Mouse (Mus musculus): ENCODE measurements around the gene Dnajb12. TPM values are rescaled to one million over a fixed set of nuclear protein-coding genes. Genes with fewer than 3 reads are reported as not detected.

The Dnajb12 gene
- polyA plus RNA-seq, 1 experiment from 2014 or later: 29.8 TPM

DNA sequence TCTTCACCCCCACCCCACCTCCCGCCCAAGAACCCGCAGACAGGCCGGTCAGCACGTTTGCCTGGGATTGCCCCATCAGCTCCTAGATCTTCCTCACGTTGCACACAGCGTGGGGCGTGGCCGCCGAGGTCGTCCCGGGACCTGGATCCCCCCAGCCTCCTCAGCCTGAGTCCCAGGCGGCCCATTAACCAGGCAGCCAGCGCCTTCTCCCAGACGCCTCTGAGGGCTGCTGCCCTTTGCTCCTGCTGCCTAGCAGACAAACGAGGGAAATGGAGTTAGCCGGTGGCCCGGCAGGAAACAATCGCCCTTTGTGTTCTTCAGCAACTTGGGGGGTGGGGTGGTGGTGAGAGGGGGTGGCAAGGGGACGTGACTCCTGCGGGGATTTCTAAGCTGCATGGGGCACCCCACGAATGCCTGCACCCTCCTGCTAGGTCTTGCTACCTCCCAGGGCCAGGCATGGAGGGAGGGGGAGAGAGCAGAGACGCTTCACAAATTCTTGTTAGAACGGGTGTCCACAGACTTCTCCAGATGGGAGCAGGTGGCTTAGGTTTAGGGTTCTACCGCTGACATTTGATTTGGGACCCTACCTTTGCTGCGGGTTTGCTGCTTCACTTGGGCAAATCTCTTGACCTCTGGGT lies 32.3 kb downstream of the Dnajb12 start:
- H3K27me3 ChIP-seq (ENCODE audit: control insufficient read depth, insufficient read depth, low read length): no peaks in the 10 kb centered on the region
- peak overlapping the region; percentile 26 for H3K4me2 ChIP-seq (replicated peaks; ENCODE audit: low read depth, low read length)
- 5% methylated on average over 25 of the region's 25 CpGs for WGBS
- no peak for ATAC-seq (ENCODE audit: insufficient number of reproducible peaks, insufficient read depth, low FRiP score, low read depth)
- no peak overlapping the region; the same call in 1 of the 2 replicates for H3K9ac ChIP-seq (replicated peaks; ENCODE audit: low read depth, low read length)
- H3K9me3 ChIP-seq (ENCODE audit: control insufficient read depth, low read depth, low read length): no peaks in the 10 kb centered on the region
- H3K27ac ChIP-seq (ENCODE audit: low read length): no peak overlapping the region; the same call in 1 of the 2 replicates
- peaks cover 46% of the 10 kb centered on the region for H3K4me1 ChIP-seq (ENCODE audit: control insufficient read depth, insufficient read depth, low read length)
- H3K36me3 ChIP-seq (ENCODE audit: control insufficient read depth, insufficient read depth, low read length): no peaks in the 10 kb centered on the region
- H3K4me3 ChIP-seq (ENCODE audit: low read depth, low read length): no peak overlapping the region

DNA sequence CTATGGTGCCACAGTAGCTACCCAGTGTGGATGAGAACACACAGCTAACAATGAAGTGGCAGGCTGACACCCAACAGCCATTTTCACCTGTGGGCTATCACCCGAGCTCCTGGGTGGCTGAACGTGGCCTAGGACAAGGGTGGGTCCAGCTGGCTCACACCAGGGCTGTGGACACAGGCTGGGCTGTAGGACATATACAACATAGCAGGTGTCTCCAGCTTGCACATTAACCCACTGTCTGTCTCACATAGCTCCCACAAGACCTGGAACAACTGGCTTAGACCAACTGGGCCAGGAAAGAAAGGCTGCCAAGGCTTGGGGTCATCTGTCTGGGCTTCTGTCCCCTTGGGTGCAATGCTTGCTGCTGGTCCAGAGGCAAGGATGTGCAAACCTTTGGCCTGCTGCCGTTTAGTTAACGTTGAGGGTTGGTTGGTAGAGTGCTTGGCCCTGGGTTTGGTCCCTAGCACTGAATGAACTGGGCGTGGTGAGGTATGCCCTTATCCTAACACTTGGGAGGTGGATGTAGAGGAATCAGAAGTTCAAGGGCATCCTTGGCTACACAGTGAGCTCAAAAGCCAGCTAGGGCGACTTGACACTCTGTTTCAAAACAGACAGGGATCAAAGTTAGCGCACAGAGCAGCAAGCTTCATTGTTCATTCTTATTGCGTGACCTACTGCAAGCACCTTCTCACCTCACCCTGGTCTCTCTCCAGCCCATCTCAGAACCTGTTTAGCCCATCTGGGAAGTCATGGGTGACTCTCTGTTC lies 36.0 kb downstream of the Dnajb12 start:
- no peak for ATAC-seq (ENCODE audit: insufficient number of reproducible peaks, insufficient read depth, low FRiP score, low read depth)
- Histone ChIP-seq H3K27ac (ENCODE audit: low read length) (peak overlapping the region; percentile 73; the same call in 1 of the 2 replicates), H3K4me1 (ENCODE audit: control insufficient read depth, insufficient read depth, low read length) (peaks cover 35% of the 10 kb centered on the region), H3K36me3 (ENCODE audit: control insufficient read depth, insufficient read depth, low read length) (no peaks in the 10 kb centered on the region), H3K4me2 (replicated peaks; ENCODE audit: low read depth, low read length) (no peak overlapping the region), H3K9ac (replicated peaks; ENCODE audit: low read depth, low read length) (no peak overlapping the region), H3K4me3 (ENCODE audit: low read depth, low read length) (no peak overlapping the region), H3K9me3 (ENCODE audit: control insufficient read depth, low read depth, low read length) (no peaks in the 10 kb centered on the region), H3K27me3 (ENCODE audit: control insufficient read depth, insufficient read depth, low read length) (no peaks in the 10 kb centered on the region)
- WGBS: 86% methylated on average over 8 of the region's 8 CpGs

DNA sequence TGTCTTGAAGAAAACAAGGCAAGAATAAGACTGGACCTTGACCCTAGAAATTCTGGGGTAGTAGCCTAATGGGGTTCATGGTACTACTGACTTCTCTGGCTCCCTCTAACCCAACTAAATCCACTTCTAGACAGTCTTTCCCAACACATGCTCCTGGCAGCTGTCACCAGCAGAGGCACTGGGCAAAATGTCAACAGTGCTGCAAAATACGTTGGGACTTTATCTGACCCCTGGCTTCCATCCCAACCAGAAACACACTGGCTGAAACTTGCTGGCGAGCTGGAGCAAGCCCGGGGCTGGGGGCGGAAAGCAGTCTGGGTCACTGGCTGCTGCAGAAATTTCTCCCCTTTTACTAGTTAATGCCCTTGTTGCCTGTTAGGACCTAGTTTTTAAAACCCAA lies 36.8 kb downstream of the Dnajb12 start:
- Histone ChIP-seq H3K36me3 (ENCODE audit: control insufficient read depth, insufficient read depth, low read length) (no peaks in the 10 kb centered on the region), H3K4me1 (ENCODE audit: control insufficient read depth, insufficient read depth, low read length) (peaks cover 36% of the 10 kb centered on the region), H3K27me3 (ENCODE audit: control insufficient read depth, insufficient read depth, low read length) (no peaks in the 10 kb centered on the region), H3K4me2 (replicated peaks; ENCODE audit: low read depth, low read length) (peak overlapping the region; percentile 46), H3K27ac (ENCODE audit: low read length) (peak overlapping the region; percentile 73; the same call in 1 of the 2 replicates), H3K4me3 (ENCODE audit: low read depth, low read length) (peak overlapping the region; percentile 11; the same call in 1 of the 2 replicates), H3K9me3 (ENCODE audit: control insufficient read depth, low read depth, low read length) (no peaks in the 10 kb centered on the region), H3K9ac (replicated peaks; ENCODE audit: low read depth, low read length) (no peak overlapping the region; the same call in 1 of the 2 replicates)
- WGBS: 7% methylated on average over 4 of the region's 4 CpGs
- no peak for ATAC-seq (ENCODE audit: insufficient number of reproducible peaks, insufficient read depth, low FRiP score, low read depth)

- Histone ChIP-seq H3K27me3 (ENCODE audit: control insufficient read depth, insufficient read depth, low read length) (no peaks in the 10 kb centered on the region), H3K36me3 (ENCODE audit: control insufficient read depth, insufficient read depth, low read length) (no peaks in the 10 kb centered on the region), H3K4me1 (ENCODE audit: control insufficient read depth, insufficient read depth, low read length) (peaks cover 36% of the 10 kb centered on the region), H3K9ac (replicated peaks; ENCODE audit: low read depth, low read length) (no peak overlapping the region; the same call in 1 of the 2 replicates), H3K4me3 (ENCODE audit: low read depth, low read length) (peak overlapping the region; percentile 11; the same call in 1 of the 2 replicates), H3K27ac (ENCODE audit: low read length) (peak overlapping the region; percentile 73), H3K4me2 (replicated peaks; ENCODE audit: low read depth, low read length) (peak overlapping the region; percentile 46), H3K9me3 (ENCODE audit: control insufficient read depth, low read depth, low read length) (no peaks in the 10 kb centered on the region)
- peak; percentile 85 for ATAC-seq (ENCODE audit: insufficient number of reproducible peaks, insufficient read depth, low FRiP score, low read depth)
- 1% methylated on average over 10 of the region's 10 CpGs for WGBS
Measured at GRCm38 (mm10) chr10:59916649-59917048, 37.3 kb downstream of the Dnajb12 start.

- H3K9me3 ChIP-seq (ENCODE audit: control insufficient read depth, low read depth, low read length): no peaks in the 10 kb centered on the region
- no peak overlapping the region for H3K4me2 ChIP-seq (replicated peaks; ENCODE audit: low read depth, low read length)
- ATAC-seq (ENCODE audit: insufficient number of reproducible peaks, insufficient read depth, low FRiP score, low read depth): no peak
- peaks cover 39% of the 10 kb centered on the region for H3K4me1 ChIP-seq (ENCODE audit: control insufficient read depth, insufficient read depth, low read length)
- WGBS: 92% methylated on average over 4 of the region's 4 CpGs
- no peak overlapping the region for H3K27ac ChIP-seq (ENCODE audit: low read length)
- no peak overlapping the region for H3K4me3 ChIP-seq (ENCODE audit: low read depth, low read length)
- no peak overlapping the region for H3K9ac ChIP-seq (replicated peaks; ENCODE audit: low read depth, low read length)
- H3K36me3 ChIP-seq (ENCODE audit: control insufficient read depth, insufficient read depth, low read length): no peaks in the 10 kb centered on the region
- H3K27me3 ChIP-seq (ENCODE audit: control insufficient read depth, insufficient read depth, low read length): no peaks in the 10 kb centered on the region
Measured at GRCm38 (mm10) chr10:59918111-59918510, 38.8 kb downstream of the Dnajb12 start.

GRCm38 (mm10) chr10:59919494-59920181 lies 40.3 kb downstream of the Dnajb12 start:
- Histone ChIP-seq H3K4me2 (replicated peaks; ENCODE audit: low read depth, low read length) (no peak overlapping the region), H3K4me3 (ENCODE audit: low read depth, low read length) (no peak overlapping the region), H3K27ac (ENCODE audit: low read length) (peak overlapping the region; percentile 55; the same call in 1 of the 2 replicates), H3K9me3 (ENCODE audit: control insufficient read depth, low read depth, low read length) (no peaks in the 10 kb centered on the region), H3K27me3 (ENCODE audit: control insufficient read depth, insufficient read depth, low read length) (no peaks in the 10 kb centered on the region), H3K4me1 (ENCODE audit: control insufficient read depth, insufficient read depth, low read length) (peaks cover 44% of the 10 kb centered on the region), H3K36me3 (ENCODE audit: control insufficient read depth, insufficient read depth, low read length) (no peaks in the 10 kb centered on the region), H3K9ac (replicated peaks; ENCODE audit: low read depth, low read length) (no peak overlapping the region)
- 41% methylated on average over 15 of the region's 15 CpGs for whole genome bisulfite sequencing
- ATAC-seq (ENCODE audit: insufficient number of reproducible peaks, insufficient read depth, low FRiP score, low read depth): no peak

DNA sequence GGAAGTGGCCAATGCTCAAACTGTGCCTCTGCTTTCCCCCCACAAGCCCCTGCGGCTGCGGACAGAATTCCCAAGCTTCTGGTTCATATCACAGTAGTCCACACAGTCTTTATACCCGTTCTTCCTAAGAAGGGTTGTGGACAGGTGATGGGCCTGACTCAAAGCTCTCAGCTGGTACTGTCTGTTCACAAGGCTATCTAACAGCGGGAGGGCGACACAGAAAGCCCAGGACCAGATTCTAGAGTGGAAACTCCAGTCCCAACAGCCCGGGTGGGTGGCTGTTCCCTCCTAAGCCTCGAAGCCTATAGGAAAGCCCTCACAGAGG lies 41.1 kb downstream of the Dnajb12 start:
- Histone ChIP-seq H3K36me3 (ENCODE audit: control insufficient read depth, insufficient read depth, low read length) (no peaks in the 10 kb centered on the region), H3K27ac (ENCODE audit: low read length) (peak overlapping the region; percentile 66; the same call in 1 of the 2 replicates), H3K4me2 (replicated peaks; ENCODE audit: low read depth, low read length) (peak overlapping the region; percentile 72), H3K27me3 (ENCODE audit: control insufficient read depth, insufficient read depth, low read length) (no peaks in the 10 kb centered on the region), H3K4me1 (ENCODE audit: control insufficient read depth, insufficient read depth, low read length) (peaks cover 44% of the 10 kb centered on the region), H3K9me3 (ENCODE audit: control insufficient read depth, low read depth, low read length) (no peaks in the 10 kb centered on the region), H3K9ac (replicated peaks; ENCODE audit: low read depth, low read length) (peak overlapping the region; percentile 53; the same call in 1 of the 2 replicates), H3K4me3 (ENCODE audit: low read depth, low read length) (peak overlapping the region; percentile 25)
- ATAC-seq (ENCODE audit: insufficient number of reproducible peaks, insufficient read depth, low FRiP score, low read depth): no peak
- WGBS: 24% methylated on average over 7 of the region's 7 CpGs

Data from stomach, embryonic 14.5 days (tissue).